Mouse (Mus musculus) MEL (cell line): ENCODE data around the gene Map3k3. TPM values are rescaled to one million over a fixed set of nuclear protein-coding genes. Genes with fewer than 3 reads are reported as not detected.

Experiments used
- DNase-seq: peaks from one replicate; pipeline ENCODE4 v3.0.0; 2011; ENCODE audit warnings: low read depth, low spot score
- H3K27ac ChIP-seq: 2 replicates; pipeline ENCODE4 v1.5.1; 2012; ENCODE audit warnings: low read depth, mild to moderate bottlenecking, control low read depth, low read length, moderate library complexity; ENCODE audit not compliant: control insufficient read depth
- H3K27me3 ChIP-seq, 2 experiments: fragments of 150-350 bp in 1 of 2; sonication (generic) in 1 of 2; 2 replicates each; pipeline ENCODE4 v1.6.1; 2012; ENCODE audit warnings: low read length in 2 of 2, mild to moderate bottlenecking in 2 of 2, improper control_type of control experiment in 1 of 2, moderate library complexity in 1 of 2; ENCODE audit not compliant: insufficient read depth in 2 of 2, control insufficient read depth in 1 of 2
- H3K36me3 ChIP-seq, 2 experiments: 2 replicates each; pipeline ENCODE4 v1.6.1; 2012 to 2014; ENCODE audit warnings: low read length in 2 of 2, improper control_type of control experiment in 1 of 2, inconsistent platforms in 1 of 2, mild to moderate bottlenecking in 1 of 2; ENCODE audit not compliant: insufficient read depth in 2 of 2, control insufficient read depth in 1 of 2
- H3K4me1 ChIP-seq, 2 experiments: fragments of 150-350 bp in 1 of 2; sonication (generic) in 1 of 2; 2 replicates each; pipeline ENCODE4 v1.6.1; 2012; ENCODE audit warnings: low read length in 2 of 2, improper control_type of control experiment in 1 of 2, mild to moderate bottlenecking in 1 of 2; ENCODE audit not compliant: insufficient read depth in 2 of 2, control insufficient read depth in 1 of 2
- H3K4me3 ChIP-seq, 2 experiments: fragments of 150-350 bp in 1 of 2; sonication (generic) in 1 of 2; 2 replicates each; pipeline ENCODE4 v1.5.1; 2012; ENCODE audit warnings: low read depth in 2 of 2, low read length in 2 of 2, mild to moderate bottlenecking in 2 of 2, moderate library complexity in 2 of 2, control low read depth in 1 of 2, improper control_type of control experiment in 1 of 2; ENCODE audit not compliant: control insufficient read depth in 1 of 2, insufficient read depth in 1 of 2
- H3K79me2 ChIP-seq: 2 replicates; pipeline ENCODE4 v1.6.1; 2012; ENCODE audit warnings: mild to moderate bottlenecking, low read length, moderate library complexity; ENCODE audit not compliant: control insufficient read depth, poor library complexity, insufficient read depth
- H3K9ac ChIP-seq: 2 replicates; pipeline ENCODE4 v1.6.1; 2012; ENCODE audit warnings: low read depth, mild to moderate bottlenecking, control low read depth, low read length, moderate library complexity; ENCODE audit not compliant: control insufficient read depth, poor library complexity, severe bottlenecking
- H3K9me3 ChIP-seq: fragments of 150-350 bp; sonication (generic); replicated peaks from 2 replicates; pipeline ENCODE4 v1.6.1; 2012; ENCODE audit warnings: mild to moderate bottlenecking, low read length, improper control_type of control experiment, moderate library complexity; ENCODE audit not compliant: insufficient read depth
- EP300 ChIP-seq, 2 experiments: IDR thresholded peaks; 2 replicates each; pipeline ENCODE4 v1.6.1; 2011; ENCODE audit warnings: improper control_type of control experiment in 2 of 2, low read length in 2 of 2, low read depth in 1 of 2, mild to moderate bottlenecking in 1 of 2
- ETS1 ChIP-seq: IDR thresholded peaks from 2 replicates; pipeline ENCODE4 v1.6.1; 2012; ENCODE audit warnings: low read depth, mild to moderate bottlenecking, inconsistent platforms, low read length, improper control_type of control experiment, moderate library complexity
- GATA1 ChIP-seq: IDR thresholded peaks from 2 replicates; pipeline ENCODE4 v1.6.1; 2011; ENCODE audit warnings: low read depth, low read length, improper control_type of control experiment
- KAT2A ChIP-seq: conservative IDR thresholded peaks from 2 replicates; pipeline ENCODE4 v1.6.1; 2012; ENCODE audit warnings: low read depth, low read length, improper control_type of control experiment, inconsistent platforms
- MAX ChIP-seq: IDR thresholded peaks from 2 replicates; pipeline ENCODE4 v1.6.1; 2011; ENCODE audit warnings: low read length, improper control_type of control experiment
- MAZ ChIP-seq: IDR thresholded peaks from 2 replicates; pipeline ENCODE4 v1.6.1; 2012; ENCODE audit warnings: low read depth, mild to moderate bottlenecking, inconsistent platforms, low read length, improper control_type of control experiment
- MEF2A ChIP-seq: IDR thresholded peaks from 2 replicates; pipeline ENCODE4 v1.6.1; 2014; ENCODE audit warnings: low read depth, mild to moderate bottlenecking, inconsistent platforms, low read length, improper control_type of control experiment; ENCODE audit not compliant: poor library complexity, insufficient replicate concordance, severe bottlenecking; ENCODE audit errors: extremely low read depth
- NRF1 ChIP-seq: IDR thresholded peaks from 2 replicates; pipeline ENCODE4 v1.6.1; 2014; ENCODE audit warnings: low read depth, mild to moderate bottlenecking, inconsistent platforms, low read length, improper control_type of control experiment, moderate library complexity; ENCODE audit not compliant: poor library complexity, insufficient read depth, severe bottlenecking
- POLR2A ChIP-seq, 2 experiments: IDR thresholded peaks; 2 replicates each; pipeline ENCODE4 v1.6.1; 2011 to 2012; ENCODE audit warnings: low read length in 2 of 2, mild to moderate bottlenecking in 2 of 2, control low read depth in 1 of 2, improper control_type of control experiment in 1 of 2, low read depth in 1 of 2, moderate library complexity in 1 of 2; ENCODE audit not compliant: control insufficient read depth in 1 of 2, insufficient read depth in 1 of 2, poor library complexity in 1 of 2
- POLR2AphosphoS5 ChIP-seq: IDR thresholded peaks from 2 replicates; pipeline ENCODE4 v1.6.1; 2012; ENCODE audit warnings: low read depth, borderline replicate concordance, mild to moderate bottlenecking, inconsistent platforms, low read length, moderate library complexity, mixed read lengths
- RCOR1 ChIP-seq: IDR thresholded peaks from 2 replicates; pipeline ENCODE4 v1.6.1; 2012; ENCODE audit warnings: low read depth, mild to moderate bottlenecking, inconsistent platforms, low read length, improper control_type of control experiment
- SIN3A ChIP-seq: IDR thresholded peaks from 2 replicates; pipeline ENCODE4 v1.6.1; 2012; ENCODE audit warnings: low read length, improper control_type of control experiment, inconsistent platforms
- SMC3 ChIP-seq: IDR thresholded peaks from 2 replicates; pipeline ENCODE4 v1.6.1; 2011; ENCODE audit warnings: low read depth, low read length, improper control_type of control experiment
- TBP ChIP-seq: IDR thresholded peaks from 2 replicates; pipeline ENCODE4 v1.8.0; 2011; ENCODE audit warnings: low read depth, low read length, improper control_type of control experiment
- USF2 ChIP-seq, 2 experiments: IDR thresholded peaks; 2 replicates each; pipeline ENCODE4 v1.6.1; 2011 to 2012; ENCODE audit warnings: improper control_type of control experiment in 2 of 2, low read length in 2 of 2, borderline replicate concordance in 1 of 2, inconsistent platforms in 1 of 2, low read depth in 1 of 2, mild to moderate bottlenecking in 1 of 2; ENCODE audit not compliant: insufficient read depth in 1 of 2
- ZKSCAN1 ChIP-seq: IDR thresholded peaks from 2 replicates; pipeline ENCODE4 v1.6.1; 2012; ENCODE audit warnings: low read depth, mild to moderate bottlenecking, inconsistent platforms, low read length, improper control_type of control experiment, moderate library complexity
- ZNF384 ChIP-seq: IDR thresholded peaks from 2 replicates; pipeline ENCODE4 v1.6.1; 2012; ENCODE audit warnings: low read depth, mild to moderate bottlenecking, inconsistent platforms, low read length, improper control_type of control experiment
- polyA plus RNA-seq, 2 experiments: library from polyadenylated mRNA; stranded (reverse) in 1 of 2; unstranded in 1 of 2; fragments of >175 nt in 1 of 2; fragments of >200 nt in 1 of 2; gene quantifications; 2 replicates each; pipeline versions ENCODE4 v1.2.1 to v1.2.4; 2012; ENCODE audit warnings: low replicate concordance in 2 of 2, low read depth in 1 of 2; ENCODE audit not compliant: insufficient read length in 2 of 2, insufficient read depth in 1 of 2, missing spikeins in 1 of 2
- total RNA-seq: library from RNA; depleted of rRNA; stranded (reverse); fragments of 300-350 nt; gene quantifications from 2 replicates; pipeline ENCODE4 v1.2.3, GENCODE M21; 2012

Map3k3 gene
- total and polyA plus RNA-seq, 3 experiments, result 10.5 to 14.3 TPM; not detected in 1

GRCm38 (mm10) chr11:106154091-106154490 lies 69.7 kb downstream of the Map3k3 start:
- Histone ChIP-seq H3K36me3 (peaks cover 0 to 4% of the 10 kb centered on the region in 2 experiments; a peak in 1 of 4 replicates), H3K27me3 (no peaks in the 10 kb centered on the region), H3K4me3 (no peak overlapping the region), H3K79me2 (peaks cover 6% of the 10 kb centered on the region), H3K9me3 (no peaks in the 10 kb centered on the region), H3K27ac (no peak overlapping the region), H3K4me1 (peaks cover 0 to 14% of the 10 kb centered on the region in 2 experiments; a peak in 2 of 4 replicates), H3K9ac (no peak overlapping the region)
- no peak for TF ChIP-seq NRF1
- no peak for DNase-seq

GRCm38 (mm10) chr11:106154770-106155169 lies 70.4 kb downstream of the Map3k3 start:
- peaks cover 0 to 4% of the 10 kb centered on the region in 2 experiments; a peak in 1 of 4 replicates for H3K36me3 ChIP-seq
- no peaks in the 10 kb centered on the region for H3K9me3 ChIP-seq
- H3K9ac ChIP-seq, result no peak overlapping the region
- H3K4me3 ChIP-seq, result no peak overlapping the region
- H3K27me3 ChIP-seq, result no peaks in the 10 kb centered on the region
- DNase-seq, result no peak
- H3K4me1 ChIP-seq, result peaks cover 0 to 15% of the 10 kb centered on the region in 2 experiments; a peak in 2 of 4 replicates
- peaks cover 10% of the 10 kb centered on the region for H3K79me2 ChIP-seq
- no peak overlapping the region for H3K27ac ChIP-seq
- TF ChIP-seq SMC3, result no peak
- peak in 1 of 2 experiments; percentile 30; a peak in 1 of 4 replicates for TF ChIP-seq POLR2A (IDR thresholded peaks at IDR 0.05; ENCODE audit: control insufficient read depth in 1 of 2, insufficient read depth in 1 of 2, low read depth in 1 of 2, low read length in 2 of 2, poor library complexity in 1 of 2)
- no peak for TF ChIP-seq EP300 (IDR thresholded peaks at IDR 0.05; ENCODE audit: low read depth in 1 of 2, low read length in 2 of 2)
- TF ChIP-seq, all 39 proteins: peak for 1

GRCm38 (mm10) chr11:106155761-106156160 lies 71.3 kb downstream of the Map3k3 start:
- TF ChIP-seq RCOR1 (no peak), GATA1 (no peak), ETS1 (no peak), ZKSCAN1 (no peak), MEF2A (no peak), TBP (no peak), KAT2A (no peak), POLR2AphosphoS5 (no peak), MAX (no peak), USF2 (IDR thresholded peaks at IDR 0.05; ENCODE audit: borderline replicate concordance in 1 of 2, insufficient read depth in 1 of 2, low read depth in 1 of 2, low read length in 2 of 2) (no peak), MAZ (no peak), ZNF384 (no peak), SIN3A (no peak)

More at GRCm38 (mm10) chr11:106155761-106156160, 71.3 kb downstream of the Map3k3 start:
- H3K27ac ChIP-seq, result no peak overlapping the region
- H3K27me3 ChIP-seq, result no peaks in the 10 kb centered on the region
- no peak for DNase-seq
- H3K4me1 ChIP-seq, result peaks cover 0 to 16% of the 10 kb centered on the region in 2 experiments; a peak in 2 of 4 replicates
- H3K9me3 ChIP-seq, result no peaks in the 10 kb centered on the region
- H3K9ac ChIP-seq, result no peak overlapping the region
- H3K4me3 ChIP-seq, result no peak overlapping the region
- peaks cover 0 to 4% of the 10 kb centered on the region in 2 experiments; a peak in 1 of 4 replicates for H3K36me3 ChIP-seq
- peaks cover 13% of the 10 kb centered on the region for H3K79me2 ChIP-seq
